Mouse (Mus musculus) cortical plate, adult 2 months (tissue): ENCODE data around the gene Tln2. TPM values are rescaled to one million over a fixed set of nuclear protein-coding genes. Genes with fewer than 3 reads are reported as not detected.

Source experiments
- H3K27ac ChIP-seq: fragments of 200-500 bp; 2 replicates; pipeline ENCODE4 v1.5.1; 2012; ENCODE audit warnings: low read length, control low read depth, inconsistent platforms; ENCODE audit not compliant: insufficient read depth
- H3K4me1 ChIP-seq: fragments of 200-500 bp; 2 replicates; pipeline ENCODE4 v1.6.1; 2011; ENCODE audit warnings: low read length; ENCODE audit not compliant: control insufficient read depth, insufficient read depth
- H3K4me3 ChIP-seq: fragments of 200-500 bp; 2 replicates; pipeline ENCODE4 v1.5.1; 2011; ENCODE audit warnings: mild to moderate bottlenecking, low read length, control low read depth; ENCODE audit not compliant: insufficient read depth
- CTCF ChIP-seq: fragments of 200-500 bp; IDR thresholded peaks from 2 replicates; pipeline ENCODE4 v1.5.1; 2011; ENCODE audit warnings: mild to moderate bottlenecking, control low read depth, low read length; ENCODE audit not compliant: insufficient read depth; ENCODE audit errors: extremely low read depth
- POLR2A ChIP-seq: fragments of 200-500 bp; IDR thresholded peaks from 2 replicates; pipeline ENCODE4 v1.6.1; 2011; ENCODE audit warnings: mild to moderate bottlenecking, low read length, control low read depth; ENCODE audit not compliant: insufficient read depth; ENCODE audit errors: extremely low read depth
- polyA plus RNA-seq: library from polyadenylated mRNA; depleted of rRNA; stranded (reverse); fragments of >200 nt; gene quantifications from 2 replicates; pipeline ENCODE4 v1.2.3, GENCODE M21; 2012

The Tln2 gene
- polyA plus RNA-seq, 1 experiment, result 36.6 TPM

DNA sequence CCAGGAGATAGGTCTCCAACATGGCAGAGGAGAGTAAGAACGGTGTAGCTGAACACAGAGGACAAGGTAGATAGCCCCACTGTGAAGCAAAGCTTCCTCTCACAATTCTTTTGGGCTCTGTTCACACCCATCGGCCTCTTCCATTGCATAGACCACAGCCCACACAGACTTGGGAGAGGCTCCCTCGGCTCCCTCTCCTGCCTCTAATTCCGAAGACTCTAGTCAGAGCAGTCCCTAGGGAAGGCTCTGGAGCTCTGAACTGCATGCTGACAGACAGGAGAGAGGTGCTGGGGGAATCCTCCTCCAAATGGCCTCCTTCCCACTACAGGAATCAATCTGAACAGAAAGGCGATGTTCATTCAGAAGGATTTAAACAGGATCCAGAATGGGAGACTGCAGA, 72.9 kb downstream of the Tln2 start:
- TF ChIP-seq CTCF (no peak), POLR2A (no peak)
- Histone ChIP-seq H3K4me1 (no peaks in the 10 kb centered on the region), H3K4me3 (no peak overlapping the region), H3K27ac (no peak overlapping the region)

DNA sequence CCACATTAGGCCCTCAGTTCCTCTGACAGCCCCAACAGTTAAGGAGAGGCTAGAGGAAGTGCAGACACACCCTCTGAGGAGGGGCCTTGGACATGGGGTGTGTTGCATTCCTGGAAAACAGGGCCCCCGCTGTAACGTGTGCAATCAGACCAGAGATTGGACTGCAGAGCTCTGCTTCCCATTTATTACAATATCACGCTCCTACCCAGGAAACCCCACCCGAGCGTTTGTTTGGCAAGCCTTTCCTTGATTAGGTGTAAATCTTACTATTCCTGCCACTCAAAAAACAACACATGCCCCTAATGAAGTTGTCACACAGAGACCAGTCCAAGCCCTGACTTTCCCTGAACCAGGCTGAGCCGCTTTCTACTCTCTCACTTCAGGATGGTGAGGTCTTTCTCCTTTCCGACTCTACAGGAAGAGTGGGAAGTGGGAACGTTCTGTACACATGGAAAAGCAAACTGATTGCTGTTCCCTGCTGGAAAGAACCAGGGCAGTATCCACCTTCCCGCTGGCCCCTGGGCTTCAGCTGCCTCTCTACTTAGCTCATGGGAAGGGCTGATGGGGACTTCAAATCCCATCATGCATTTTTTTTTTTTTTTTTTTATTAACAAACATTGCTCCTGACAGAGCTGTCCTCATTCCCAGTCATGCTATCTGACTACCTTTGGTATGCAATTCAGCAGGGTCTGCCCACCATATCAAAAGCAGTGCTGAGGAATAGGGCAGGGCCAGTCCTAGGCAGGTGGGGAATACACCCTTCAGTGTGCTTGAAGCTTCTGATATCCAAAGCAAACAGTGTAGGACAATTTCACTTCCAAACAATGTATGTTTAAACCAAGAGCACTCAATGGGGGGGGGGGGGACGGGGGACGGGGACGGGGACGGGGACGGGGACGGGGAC, 74.1 kb downstream of the Tln2 start:
- no peak overlapping the region for H3K27ac ChIP-seq
- H3K4me1 ChIP-seq, result no peaks in the 10 kb centered on the region
- TF ChIP-seq CTCF (no peak), POLR2A (no peak)
- H3K4me3 ChIP-seq, result no peak overlapping the region

DNA sequence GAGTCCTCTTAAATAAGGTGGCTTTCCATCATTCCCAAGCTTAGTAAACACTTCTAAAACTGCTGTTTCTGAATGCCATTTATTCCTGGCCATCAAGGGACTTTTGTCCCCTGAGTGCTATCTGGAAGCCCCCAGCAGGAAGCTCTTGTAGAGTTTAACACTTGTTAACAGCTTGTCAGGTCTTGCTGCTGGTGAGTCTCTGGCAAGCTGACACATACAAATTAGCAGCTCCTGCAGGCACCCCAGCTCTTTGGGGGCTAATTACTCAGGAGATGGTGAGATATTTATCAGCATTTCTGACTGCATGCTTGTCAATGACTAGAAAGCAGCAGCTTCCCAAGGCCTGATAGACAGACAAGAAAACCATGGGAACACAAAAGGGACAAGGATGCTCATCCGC, 77.2 kb downstream of the Tln2 start:
- no peak for TF ChIP-seq CTCF
- TF ChIP-seq POLR2A, result no peak
- H3K27ac ChIP-seq, result no peak overlapping the region
- H3K4me1 ChIP-seq, result no peaks in the 10 kb centered on the region
- no peak overlapping the region for H3K4me3 ChIP-seq

DNA sequence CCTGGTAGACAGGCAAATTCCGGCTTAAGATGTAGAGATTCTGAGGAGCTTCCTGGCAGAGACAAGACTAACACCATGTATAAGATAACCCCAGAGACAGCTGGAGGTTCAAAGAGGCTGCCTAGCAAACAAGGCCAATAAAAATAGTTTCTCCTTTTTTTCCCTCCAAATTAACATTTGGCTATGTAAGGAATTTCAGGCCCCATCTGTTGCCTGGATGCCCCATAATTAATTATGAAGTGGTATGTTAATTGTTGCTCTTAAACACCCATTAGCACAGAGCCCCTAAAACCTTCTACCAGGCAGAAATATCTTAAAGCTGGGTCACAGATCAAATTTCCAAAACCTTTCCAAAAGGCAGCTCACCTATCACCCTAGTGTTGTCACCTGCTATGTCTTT, 77.7 kb downstream of the Tln2 start:
- Histone ChIP-seq H3K27ac (no peak overlapping the region), H3K4me3 (no peak overlapping the region), H3K4me1 (no peaks in the 10 kb centered on the region)
- TF ChIP-seq CTCF, result no peak
- TF ChIP-seq POLR2A, result no peak

DNA sequence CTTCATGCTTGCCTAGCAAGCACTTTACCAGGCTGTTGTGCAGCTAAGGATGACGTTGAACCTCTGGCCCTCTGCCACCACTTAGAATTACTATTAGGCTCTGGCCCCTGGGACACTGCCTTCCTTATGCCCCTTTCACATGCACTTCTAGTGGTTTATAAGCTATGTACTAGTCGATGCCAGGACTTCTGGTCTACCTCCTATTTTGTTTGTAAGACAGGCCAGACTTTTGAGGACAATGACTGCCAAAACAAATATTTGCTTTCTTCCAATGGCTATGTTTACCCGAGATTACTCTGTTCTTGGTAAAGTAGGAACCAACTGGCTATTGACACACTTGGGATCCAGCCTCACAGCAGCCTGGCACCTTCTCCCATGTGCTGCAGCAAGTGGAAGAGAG, 82.1 kb downstream of the Tln2 start:
- H3K4me1 ChIP-seq, result no peaks in the 10 kb centered on the region
- no peak overlapping the region for H3K27ac ChIP-seq
- H3K4me3 ChIP-seq, result no peak overlapping the region
- TF ChIP-seq CTCF (no peak), POLR2A (no peak)

DNA sequence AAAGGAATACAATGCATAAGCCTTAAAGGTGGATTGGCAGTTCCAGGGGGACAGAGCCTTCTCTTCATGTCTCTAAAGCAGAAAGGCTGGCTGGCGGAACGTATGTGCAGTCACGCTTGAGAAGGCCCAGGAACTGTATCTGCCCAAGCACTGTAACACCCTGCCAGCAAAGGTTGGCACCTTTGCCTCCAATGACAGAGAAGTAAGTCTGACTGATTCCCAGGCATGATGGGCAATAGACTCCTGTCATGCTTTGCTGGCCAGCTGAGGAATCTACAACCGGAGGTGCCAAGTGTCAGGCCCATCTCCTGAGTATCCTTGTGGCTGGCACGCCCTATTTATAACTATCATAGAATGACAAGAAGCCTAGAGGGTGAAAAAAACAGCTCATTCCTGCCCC, 83.3 kb downstream of the Tln2 start:
- Histone ChIP-seq H3K4me1 (no peaks in the 10 kb centered on the region), H3K4me3 (no peak overlapping the region), H3K27ac (no peak overlapping the region)
- TF ChIP-seq CTCF, result no peak
- TF ChIP-seq POLR2A, result no peak

DNA sequence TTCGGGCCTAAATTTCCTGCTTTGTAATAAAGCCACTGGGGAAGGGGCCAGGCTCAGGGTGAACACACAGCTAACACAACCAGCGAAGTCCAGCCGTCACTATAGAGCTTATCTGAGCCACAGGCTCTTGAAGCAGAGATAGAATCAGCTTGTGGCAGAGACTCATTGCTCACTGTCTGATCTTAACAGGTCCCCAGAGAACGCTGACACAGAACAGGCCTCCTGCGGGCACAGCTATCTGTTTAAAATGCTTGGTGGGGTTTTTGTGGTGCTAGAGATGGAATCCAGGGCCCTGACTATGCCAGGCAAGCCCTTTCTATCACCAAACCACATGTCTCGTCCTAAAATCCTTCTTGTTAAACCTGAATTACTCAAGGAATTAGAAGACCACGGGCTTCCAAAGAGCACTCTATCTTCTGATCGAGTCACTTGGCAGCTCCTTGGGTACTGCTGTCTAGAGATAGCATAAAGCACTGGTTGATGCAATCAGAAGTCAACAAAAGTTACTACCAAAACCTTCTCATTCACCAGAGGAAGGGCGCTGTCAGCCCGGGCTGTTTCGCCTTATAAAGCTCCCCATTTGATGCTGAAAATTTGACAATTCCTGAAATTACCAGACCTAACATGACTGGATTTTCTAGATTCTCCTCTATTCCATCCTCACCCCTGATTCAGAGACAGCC, 95.9 kb downstream of the Tln2 start:
- TF ChIP-seq CTCF (no peak), POLR2A (no peak)
- no peak overlapping the region for H3K27ac ChIP-seq
- no peaks in the 10 kb centered on the region for H3K4me1 ChIP-seq

DNA sequence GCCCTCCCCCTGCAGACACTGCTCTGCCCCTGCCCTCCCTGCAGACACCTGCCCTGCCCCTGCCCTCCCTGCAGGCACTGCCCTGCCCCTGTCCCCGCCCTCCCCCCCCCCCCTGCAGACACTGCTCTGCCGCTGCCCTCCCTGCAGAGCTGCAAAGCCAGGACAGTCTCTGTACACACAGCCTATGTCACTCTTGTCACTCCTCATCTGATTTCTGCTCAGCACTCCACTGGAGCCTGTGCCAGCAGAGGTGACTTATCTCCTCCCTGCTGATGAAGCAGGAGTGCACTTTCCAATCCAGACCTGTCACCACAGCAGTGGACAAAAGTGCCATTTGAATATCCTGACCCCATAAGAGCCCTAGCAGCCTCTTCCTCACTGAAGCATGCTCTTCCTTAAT, 118.0 kb downstream of the Tln2 start:
- Histone ChIP-seq H3K4me1 (no peaks in the 10 kb centered on the region), H3K4me3 (no peak overlapping the region), H3K27ac (no peak overlapping the region)
- no peak for TF ChIP-seq CTCF
- no peak for TF ChIP-seq POLR2A

More for the DNA sequence above, 95.9 kb downstream of the Tln2 start:
- H3K4me3 ChIP-seq, result no peak overlapping the region

DNA sequence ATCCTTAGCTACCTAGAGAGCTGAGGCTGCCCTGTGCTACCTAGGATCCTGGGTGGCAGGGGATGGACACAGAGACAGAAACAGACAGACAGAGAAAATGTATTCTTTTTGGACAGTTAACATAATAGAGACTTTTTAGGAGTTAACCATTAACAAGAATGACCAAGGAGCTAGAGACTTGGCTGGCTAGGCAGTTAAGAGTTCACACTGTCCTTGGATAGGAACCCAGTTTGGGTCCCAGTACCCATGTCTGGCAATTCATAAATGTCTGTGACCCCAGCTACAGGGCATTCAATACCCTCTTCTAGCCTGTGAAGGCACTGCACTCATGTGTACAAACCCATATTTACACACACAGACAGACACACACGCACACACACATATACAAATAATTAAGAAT, 122.0 kb downstream of the Tln2 start:
- Histone ChIP-seq H3K4me3 (no peak overlapping the region), H3K4me1 (0 out of 2 replicates have a peak, but pooled peaks cover 2% of the 10 kb centered on the region), H3K27ac (no peak overlapping the region)
- TF ChIP-seq CTCF (no peak), POLR2A (no peak)

DNA sequence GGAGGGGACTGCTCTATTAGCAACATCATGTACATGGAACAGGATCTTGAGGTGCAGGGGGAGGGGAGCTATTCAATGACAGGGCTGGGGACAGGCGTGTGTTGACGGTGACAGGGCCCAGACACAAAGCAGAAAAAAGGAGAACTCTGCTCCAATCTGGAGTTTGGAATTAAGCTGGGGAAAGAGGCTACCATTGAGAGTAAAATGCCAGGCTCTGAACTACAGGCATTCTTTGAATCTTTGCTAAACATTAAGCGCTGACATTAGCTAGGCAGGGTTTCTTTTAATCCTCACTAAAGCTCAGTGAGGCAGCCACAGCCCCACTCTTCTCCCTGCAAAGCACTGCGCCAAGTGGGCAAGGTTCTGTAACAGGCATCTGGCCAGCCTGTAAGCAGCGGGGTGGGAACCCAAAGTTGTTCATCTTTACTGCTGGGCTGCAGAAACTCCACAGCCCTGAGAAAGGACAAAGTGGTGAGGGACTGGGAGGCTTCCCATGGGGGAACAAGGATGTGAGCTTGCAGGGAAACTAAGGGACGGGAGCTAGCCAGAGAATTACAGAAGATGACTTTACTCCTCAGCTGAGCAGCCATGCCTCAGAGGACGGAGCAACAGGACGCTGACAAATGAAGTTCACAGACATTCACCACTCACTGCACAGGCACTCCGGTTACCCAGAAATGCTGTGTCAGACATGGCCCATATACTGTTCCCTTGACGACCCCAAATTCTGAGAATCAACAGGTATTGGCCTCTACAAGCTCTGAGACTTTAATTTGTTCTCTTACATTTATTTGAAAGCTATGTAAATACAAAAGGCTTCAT, 124.0 kb downstream of the Tln2 start:
- TF ChIP-seq POLR2A (no peak), CTCF (no peak)
- H3K4me3 ChIP-seq, result no peak overlapping the region
- 0 out of 2 replicates have a peak, but pooled peaks cover 2% of the 10 kb centered on the region for H3K4me1 ChIP-seq
- no peak overlapping the region for H3K27ac ChIP-seq
